Mouse (Mus musculus) kidney, embryonic 14.5 days (tissue): ENCODE measurements around the gene Kcnj16. TPM values are rescaled to one million over a fixed set of nuclear protein-coding genes. Genes with fewer than 3 reads are reported as not detected.

Source experiments
- ATAC-seq: fragments of 200-750 bp; cut with Nextera tagmentation; 2 replicates; pipeline ENCODE4 v1.8.0; 2017; ENCODE audit warnings: moderate number of reproducible peaks, mild to moderate bottlenecking, moderate TSS enrichment, moderate library complexity; ENCODE audit not compliant: low FRiP score, low TSS enrichment
- H3K27ac ChIP-seq: fragments of 300-500 bp; sonication (generic); 2 replicates; pipeline ENCODE4 v1.5.1; 2014; ENCODE audit warnings: low read depth, mild to moderate bottlenecking, low read length, moderate library complexity, mixed read lengths
- H3K27me3 ChIP-seq: fragments of 300-500 bp; sonication (generic); 2 replicates; pipeline ENCODE4 v1.6.1; 2014; ENCODE audit warnings: mild to moderate bottlenecking, low read length; ENCODE audit not compliant: control insufficient read depth, insufficient read depth
- H3K36me3 ChIP-seq: fragments of 300-500 bp; sonication (generic); 2 replicates; pipeline ENCODE4 v1.6.1; 2014; ENCODE audit warnings: low read length, mixed read lengths; ENCODE audit not compliant: control insufficient read depth, insufficient read depth
- H3K4me1 ChIP-seq: fragments of 300-500 bp; sonication (generic); 2 replicates; pipeline ENCODE4 v1.6.1; 2014; ENCODE audit warnings: low read length, mixed read lengths; ENCODE audit not compliant: control insufficient read depth, insufficient read depth
- H3K4me2 ChIP-seq: fragments of 300-500 bp; sonication (generic); replicated peaks from 2 replicates; pipeline ENCODE4 v1.6.1; 2014; ENCODE audit warnings: low read depth, mild to moderate bottlenecking, low read length
- H3K4me3 ChIP-seq: fragments of 300-500 bp; sonication (generic); 2 replicates; pipeline ENCODE4 v1.5.1; 2014; ENCODE audit warnings: mild to moderate bottlenecking, low read length
- H3K9ac ChIP-seq: fragments of 300-500 bp; sonication (generic); 2 replicates; pipeline ENCODE4 v1.6.1; 2014; ENCODE audit warnings: low read depth, mild to moderate bottlenecking, low read length, moderate library complexity
- H3K9me3 ChIP-seq: fragments of 300-500 bp; sonication (generic); 2 replicates; pipeline ENCODE4 v1.6.1; 2016; ENCODE audit warnings: low read length; ENCODE audit not compliant: control insufficient read depth
- WGBS: fragments of 180-500 bp; shearing (Covaris S2); extraction: QIAGEN DNeasy Blood & Tissue Kit; methylation state at CpG from one replicate; pipeline ENCODE4 v1.1.7; 2014; 5-methylcytosine and 5-hydroxymethylcytosine counted together
- polyA plus RNA-seq: library from polyadenylated mRNA; unstranded; fragments of >200 nt; fragmentation: Nextera tagmentation; extraction: Ambion mirVana; gene quantifications from 2 replicates; pipeline ENCODE4 v1.2.1, GENCODE M21; 2014

Gene Kcnj16
- polyA plus RNA-seq, 1 experiment from 2014 or later = 7.3 TPM

DNA sequence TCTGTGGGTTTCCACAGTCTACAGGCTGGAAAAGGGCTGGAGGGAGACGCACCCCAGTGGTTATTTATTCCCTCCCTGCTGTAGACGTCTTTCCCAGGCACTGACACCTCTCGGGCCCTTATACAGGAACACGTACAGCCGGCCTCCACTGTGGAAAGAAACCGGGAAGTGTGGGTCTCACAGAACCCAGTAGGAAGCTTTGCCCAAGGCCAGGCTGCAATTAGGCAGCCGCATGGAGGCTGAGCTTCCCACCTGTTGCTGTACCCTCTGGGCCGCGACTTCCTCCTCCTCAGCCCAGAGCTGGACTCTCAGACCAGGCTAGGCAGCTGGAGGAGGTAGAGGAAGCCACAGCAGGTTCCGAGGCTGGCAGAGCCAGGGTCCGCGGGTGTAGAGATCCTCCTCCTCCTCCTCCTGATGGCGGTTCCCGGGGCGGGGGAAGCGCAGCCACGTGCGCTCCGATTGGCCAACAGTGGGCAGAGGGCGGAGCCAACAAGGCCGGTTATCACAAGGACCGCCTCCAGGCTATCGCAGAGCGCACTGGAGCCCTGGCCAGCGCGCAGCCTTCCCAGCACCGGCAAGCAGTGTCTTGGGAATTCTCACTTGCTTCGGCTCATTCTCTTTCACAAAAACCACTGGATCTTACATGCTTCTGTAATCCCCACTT lies 97.9 kb downstream of the Kcnj16 start, which contains the start of gene Kcnj2:
Gene Kcnj2, plus strand, starts transcription at position 530 of the 664 bp plus-strand sequence.
- H3K27me3 ChIP-seq = no peaks in the 10 kb centered on the region
- peak within 1 kb of the TSS; percentile 88 for H3K4me2 ChIP-seq
- no peak within 1 kb of the TSS for H3K27ac ChIP-seq
- H3K9ac ChIP-seq = peak within 1 kb of the TSS; percentile 54
- ATAC-seq = peak; percentile 99
- WGBS = under 1% methylated on average over 28 of the region's 28 CpGs
- peak within 1 kb of the TSS; percentile 60 for H3K4me3 ChIP-seq
- H3K9me3 ChIP-seq = no peaks in the 10 kb centered on the region
- H3K36me3 ChIP-seq = no peaks in the 10 kb centered on the region
- H3K4me1 ChIP-seq = no peaks in the 10 kb centered on the region

DNA sequence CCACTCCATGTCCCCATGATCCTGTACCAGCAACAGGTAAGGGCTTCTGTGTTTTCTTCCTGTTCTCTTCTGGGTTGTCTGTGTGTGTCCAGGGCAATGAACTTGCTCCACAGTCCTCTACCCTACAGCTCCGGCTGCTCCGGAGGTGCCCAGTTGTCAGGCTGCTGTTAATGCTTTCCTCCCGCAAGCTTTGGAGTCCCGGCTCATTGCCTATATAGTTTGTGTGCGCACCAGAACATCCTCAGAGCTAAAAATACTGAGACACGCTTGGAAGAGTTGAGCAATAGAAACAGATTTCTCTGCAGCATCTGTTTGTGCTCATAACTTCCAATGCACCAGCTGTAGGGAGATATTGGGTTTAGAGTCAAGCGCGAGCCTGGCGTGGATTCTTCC lies 98.5 kb downstream of the Kcnj16 start:
- H3K4me3 ChIP-seq = peak overlapping the region; percentile 60
- H3K36me3 ChIP-seq = no peaks in the 10 kb centered on the region
- peak overlapping the region; percentile 88 for H3K4me2 ChIP-seq
- no peaks in the 10 kb centered on the region for H3K9me3 ChIP-seq
- no peak overlapping the region for H3K27ac ChIP-seq
- peak overlapping the region; percentile 54 for H3K9ac ChIP-seq
- H3K27me3 ChIP-seq = no peaks in the 10 kb centered on the region
- ATAC-seq = peak; percentile 86
- 1% methylated on average over 9 of the region's 9 CpGs for WGBS
- H3K4me1 ChIP-seq = no peaks in the 10 kb centered on the region

- 57% methylated on average over 3 of the region's 3 CpGs for WGBS
- no peaks in the 10 kb centered on the region for H3K27me3 ChIP-seq
- H3K4me1 ChIP-seq = no peaks in the 10 kb centered on the region
- peak overlapping the region; percentile 88 for H3K4me2 ChIP-seq
- no peaks in the 10 kb centered on the region for H3K9me3 ChIP-seq
- no peak overlapping the region for H3K27ac ChIP-seq
- no peak overlapping the region; the same call in 1 of the 2 replicates for H3K9ac ChIP-seq
- H3K36me3 ChIP-seq = no peaks in the 10 kb centered on the region
- no peak for ATAC-seq
- peak overlapping the region; percentile 60 for H3K4me3 ChIP-seq
Measured at GRCm38 (mm10) chr11:111067787-111068186, 100.0 kb downstream of the Kcnj16 start.

DNA sequence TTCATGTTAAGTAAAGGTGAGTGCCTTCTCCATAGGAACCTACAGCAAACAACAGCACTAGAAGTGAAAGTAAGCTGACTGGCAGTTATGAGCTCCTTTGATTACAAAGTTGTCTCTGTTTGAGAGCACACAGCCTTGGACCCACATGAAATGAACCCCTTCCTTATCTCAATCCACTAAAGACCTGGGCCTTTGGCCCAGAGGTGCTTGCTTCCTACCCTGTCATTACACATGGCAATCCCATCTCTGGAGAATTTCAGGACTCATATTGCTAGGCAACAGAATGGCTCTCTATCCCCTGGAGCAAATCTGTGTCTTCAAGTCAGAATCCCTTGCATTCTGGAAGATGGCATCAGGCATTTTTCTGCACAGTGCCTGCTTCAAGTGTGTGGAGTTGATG lies 102.6 kb downstream of the Kcnj16 start:
- H3K27ac ChIP-seq = no peak overlapping the region
- no peaks in the 10 kb centered on the region for H3K27me3 ChIP-seq
- no peak overlapping the region for H3K4me3 ChIP-seq
- H3K4me2 ChIP-seq = no peak overlapping the region
- H3K4me1 ChIP-seq = no peaks in the 10 kb centered on the region
- no peak overlapping the region for H3K9ac ChIP-seq
- ATAC-seq = no peak
- no peaks in the 10 kb centered on the region; the same call in 1 of the 2 replicates for H3K36me3 ChIP-seq
- no peaks in the 10 kb centered on the region for H3K9me3 ChIP-seq

- H3K4me2 ChIP-seq = no peak overlapping the region
- no peak for ATAC-seq
Measured at GRCm38 (mm10) chr11:111074131-111074530, 106.3 kb downstream of the Kcnj16 start.

More at GRCm38 (mm10) chr11:111074131-111074530, 106.3 kb downstream of the Kcnj16 start:
- no peaks in the 10 kb centered on the region; the same call in 1 of the 2 replicates for H3K36me3 ChIP-seq
- no peaks in the 10 kb centered on the region for H3K9me3 ChIP-seq
- no peaks in the 10 kb centered on the region for H3K27me3 ChIP-seq
- no peak overlapping the region for H3K27ac ChIP-seq
- H3K9ac ChIP-seq = no peak overlapping the region
- no peak overlapping the region for H3K4me3 ChIP-seq
- no peaks in the 10 kb centered on the region for H3K4me1 ChIP-seq

Other genes with a start within 250 kb of the Kcnj16 start
- gene Kcnj2, start 98.1 kb downstream of the Kcnj16 start, polyA plus RNA-seq = 0.68 and 1.4 TPM in 2 replicates